Mouse (Mus musculus): ENCODE data around the gene Zswim4.
A peak's percentile ranks its signal among the peaks of the same experiment; 100 is the strongest.

The Zswim4 gene

DNA sequence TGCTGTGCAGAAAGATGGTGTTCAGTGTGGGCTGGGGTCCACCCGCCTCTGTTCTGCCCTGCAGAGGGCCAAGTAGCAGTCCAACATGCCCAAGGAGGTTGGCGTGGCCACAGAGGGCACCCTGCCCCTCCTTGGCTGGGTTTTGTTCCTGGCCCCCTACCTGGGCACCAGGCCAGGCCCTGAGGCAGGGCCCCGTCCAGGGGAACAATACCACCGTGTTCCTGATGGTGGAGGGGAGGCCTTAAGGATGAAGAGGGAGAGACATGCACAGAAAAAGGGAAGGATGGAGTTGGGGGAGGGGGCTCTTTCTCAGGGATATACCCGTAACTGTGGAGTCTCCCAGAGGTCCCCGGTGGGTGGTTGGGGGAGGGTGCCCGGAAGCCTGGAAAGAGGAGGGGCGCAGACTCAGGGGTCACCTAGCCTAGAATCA is 36.7 kb downstream of the Zswim4 start:
- no peak for DNase-seq (ENCODE audit: low spot score)

DNA sequence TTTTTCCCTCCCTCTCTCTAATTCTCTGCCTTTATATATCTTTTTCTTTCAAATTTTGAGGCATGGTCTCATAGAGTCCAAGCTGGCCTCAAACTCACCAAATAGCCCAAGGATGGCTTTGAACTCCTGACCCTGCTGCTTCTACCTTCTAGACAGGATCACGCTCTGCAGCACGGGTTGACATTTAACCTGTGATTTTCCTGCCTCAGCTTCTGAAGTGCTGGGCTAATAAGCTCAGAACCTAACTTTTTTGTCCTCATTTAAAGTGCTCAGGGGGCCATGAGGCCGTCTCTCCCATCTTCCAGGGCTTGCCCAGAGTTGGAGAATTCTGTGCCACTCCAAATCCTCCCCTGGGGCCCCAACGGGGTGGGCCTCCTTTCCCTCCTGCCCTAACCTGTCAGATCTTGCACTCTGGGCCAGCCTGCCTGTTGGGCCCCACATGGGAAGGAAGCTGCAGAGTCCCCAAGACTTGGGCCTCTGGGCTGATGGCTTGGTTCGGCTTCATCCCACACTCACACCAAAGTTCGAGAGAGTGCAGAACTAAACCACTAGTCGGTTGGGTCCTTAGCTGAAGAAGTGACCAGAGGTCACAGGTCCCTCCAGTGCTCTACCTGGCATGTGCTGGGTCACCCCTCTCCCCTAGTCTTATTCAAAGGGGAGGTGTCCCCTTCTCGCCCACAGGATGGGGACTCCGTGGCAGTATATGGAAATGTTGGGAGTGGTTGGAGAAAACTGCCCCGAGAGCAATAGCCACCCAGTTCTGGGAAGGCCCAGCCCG is 37.3 kb downstream of the Zswim4 start:
- DNase-seq (ENCODE audit: low spot score): no peak

DNA sequence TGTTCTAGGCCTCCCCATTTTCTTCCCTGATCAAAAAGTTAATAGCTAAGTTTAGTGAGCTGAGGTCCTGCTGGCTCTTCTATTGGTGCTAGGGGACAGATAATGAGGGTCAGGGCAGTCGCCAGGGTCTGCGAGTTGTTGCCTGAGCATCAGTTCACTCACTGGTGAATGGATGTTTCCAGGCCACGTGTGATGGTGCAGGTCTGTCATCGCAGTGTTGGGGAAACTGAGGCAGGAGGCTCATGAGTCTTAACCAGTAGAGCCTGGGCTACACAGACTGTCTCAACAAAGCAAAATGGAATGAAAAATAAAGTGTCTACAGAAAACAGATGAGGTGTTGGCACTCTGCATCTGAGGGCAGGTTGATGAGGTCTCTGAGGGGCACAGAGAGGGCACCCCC is 38.0 kb downstream of the Zswim4 start:
- no peak for DNase-seq (ENCODE audit: low spot score)

- DNase-seq (ENCODE audit: low spot score): peak; percentile 97
These were observed 38.7 kb downstream of the Zswim4 start for GRCm38 (mm10) chr8:84197922-84198774.

GRCm38 (mm10) chr8:84197141-84197921 is 39.5 kb downstream of the Zswim4 start:
- peak; percentile 97 for DNase-seq (ENCODE audit: low spot score)

- no peak for DNase-seq (ENCODE audit: low spot score)
These were observed 42.6 kb downstream of the Zswim4 start for GRCm38 (mm10) chr8:84194224-84194743.

GRCm38 (mm10) chr8:84193566-84193965 is 43.3 kb downstream of the Zswim4 start:
- peak; percentile 59 for DNase-seq (ENCODE audit: low spot score)

DNA sequence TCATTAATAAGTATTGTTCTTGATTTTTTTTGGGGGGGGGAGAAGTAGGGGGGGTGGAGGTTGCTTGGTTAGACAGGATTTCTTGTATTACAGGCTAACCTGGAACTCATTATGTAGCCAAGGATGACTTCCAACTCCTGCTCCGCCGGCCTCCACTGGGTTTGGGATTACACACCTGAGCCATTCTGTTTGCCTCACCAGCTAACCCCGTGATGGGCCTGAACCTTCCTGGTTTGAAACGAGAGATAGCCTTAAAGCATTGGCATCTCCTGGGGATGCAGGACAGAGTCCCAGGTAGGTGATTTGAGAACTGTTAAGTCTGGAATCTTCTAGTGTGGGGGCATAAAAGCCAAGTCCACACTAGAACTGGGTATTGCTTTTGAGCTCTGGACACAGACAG is 43.7 kb downstream of the Zswim4 start:
- no peak for DNase-seq (ENCODE audit: low spot score)

DNA sequence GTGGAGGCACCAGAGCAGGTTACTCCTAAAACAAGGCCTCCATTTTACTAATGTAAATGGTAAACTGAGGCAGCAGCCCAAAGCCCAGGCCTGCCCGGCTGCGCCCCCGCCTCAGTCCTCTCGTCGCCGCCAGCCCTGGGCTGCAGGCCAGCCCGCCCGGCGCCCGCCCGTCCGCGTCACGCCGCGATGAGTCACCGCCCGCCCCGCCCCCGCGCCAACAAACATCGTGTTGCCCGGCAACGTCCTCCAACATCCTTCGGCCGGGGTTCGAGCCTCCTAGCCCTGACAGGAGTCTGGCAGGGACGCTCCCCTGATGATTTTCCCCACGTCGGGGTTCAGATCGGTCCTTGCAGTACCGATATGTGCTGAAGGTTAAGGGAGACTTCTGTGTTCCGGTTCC is 44.3 kb downstream of the Zswim4 start:
- DNase-seq (ENCODE audit: low spot score): peak; percentile 82

DNA sequence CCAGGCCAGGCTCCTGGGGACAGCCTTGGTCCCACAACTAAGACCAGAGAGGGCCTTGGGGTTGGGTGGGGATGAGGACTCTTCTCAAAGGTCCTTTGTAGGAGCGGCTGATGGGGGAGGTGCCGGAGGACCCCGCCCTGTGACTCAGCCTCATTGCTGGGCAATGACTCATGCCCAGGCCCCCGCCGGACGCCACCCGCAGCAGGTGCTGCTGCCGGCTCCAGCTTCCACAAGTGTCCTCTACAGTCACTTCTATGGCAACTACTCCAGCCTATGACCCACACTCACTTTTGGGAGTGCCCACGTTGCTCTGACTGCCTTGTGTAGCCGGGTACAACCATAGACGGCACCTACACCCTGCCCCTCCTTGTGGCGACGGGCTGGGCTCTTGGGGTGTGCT is 44.8 kb downstream of the Zswim4 start:
- peak; percentile 47 for DNase-seq (ENCODE audit: low spot score)

DNA sequence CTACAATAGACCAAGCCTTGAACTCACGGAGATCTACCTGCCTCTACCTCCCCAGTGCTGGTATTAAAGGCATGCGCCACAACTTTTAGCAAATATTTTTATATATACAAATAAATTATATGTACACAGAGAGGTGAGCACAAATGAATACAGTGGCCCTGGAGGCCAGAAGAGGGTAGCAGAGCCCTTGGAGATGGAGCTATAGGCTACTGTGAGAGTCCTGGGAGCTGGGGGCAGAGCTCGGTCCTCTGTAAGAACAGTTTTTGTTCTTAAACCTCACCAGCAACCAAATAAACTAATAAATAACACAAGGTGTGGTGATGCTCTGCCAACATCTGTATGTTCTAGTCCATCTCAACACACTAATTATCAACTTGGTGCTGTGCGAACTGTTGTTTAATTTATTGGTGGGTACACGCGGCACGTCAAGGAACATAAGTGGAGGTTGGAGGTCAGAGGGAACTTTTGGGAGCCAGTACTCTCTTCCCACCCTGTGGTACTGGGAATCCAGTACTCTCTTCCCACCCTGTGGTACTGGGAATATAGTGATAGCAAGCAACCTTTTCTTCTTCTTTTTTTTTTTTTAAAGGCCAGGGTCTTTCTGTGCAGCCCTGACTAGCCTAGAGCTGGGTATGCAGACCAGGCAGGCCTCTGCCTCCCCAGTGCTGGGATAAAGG is 46.5 kb downstream of the Zswim4 start:
- no peak for DNase-seq (ENCODE audit: low spot score)

DNA sequence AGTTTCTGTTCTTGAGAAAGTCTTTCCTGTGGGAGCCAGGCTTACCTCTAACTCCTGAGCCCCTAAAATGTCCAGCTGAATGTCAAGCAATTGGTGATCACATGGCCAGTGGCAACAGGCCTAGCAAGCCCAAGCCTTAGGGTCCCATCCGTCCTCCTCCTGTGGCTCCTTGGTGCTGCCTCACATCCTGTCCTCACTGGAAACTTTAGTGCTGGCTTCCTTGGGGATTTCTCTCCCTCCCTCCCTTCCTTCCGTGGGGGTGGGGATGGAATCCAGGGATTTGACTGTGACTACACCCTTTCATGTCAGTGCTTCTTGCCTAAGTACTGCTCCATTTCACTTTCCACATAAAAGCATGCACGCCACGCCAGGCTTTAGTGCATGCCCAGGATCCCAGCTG is 47.3 kb downstream of the Zswim4 start:
- DNase-seq (ENCODE audit: low spot score): no peak

- DNase-seq (ENCODE audit: low spot score): no peak
These were observed 48.2 kb downstream of the Zswim4 start for GRCm38 (mm10) chr8:84188671-84189070.

GRCm38 (mm10) chr8:84187065-84187755 is 49.6 kb downstream of the Zswim4 start:
- DNase-seq (ENCODE audit: low spot score): peak; percentile 85

DNA sequence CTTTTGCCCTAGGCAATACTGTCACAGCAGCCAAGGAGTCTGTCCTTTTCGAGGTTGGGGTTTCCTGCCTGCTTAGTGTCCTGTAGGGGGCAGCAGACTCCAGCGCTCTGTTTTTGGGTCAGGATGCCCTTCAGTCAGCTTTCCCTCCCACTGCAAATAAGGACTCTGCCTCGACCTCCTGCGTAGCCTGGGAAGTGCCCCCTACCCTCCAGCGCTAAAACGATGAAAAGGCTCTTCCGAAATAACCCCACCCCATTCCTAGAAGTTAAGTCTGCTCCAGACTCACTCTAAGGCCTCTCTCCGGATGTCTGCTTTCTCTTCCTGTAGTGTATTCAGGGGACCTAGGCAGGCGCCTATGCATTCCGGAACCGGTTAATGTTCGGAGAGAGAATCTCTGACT is 50.3 kb downstream of the Zswim4 start:
- DNase-seq (ENCODE audit: low spot score): peak; percentile 91

DNA sequence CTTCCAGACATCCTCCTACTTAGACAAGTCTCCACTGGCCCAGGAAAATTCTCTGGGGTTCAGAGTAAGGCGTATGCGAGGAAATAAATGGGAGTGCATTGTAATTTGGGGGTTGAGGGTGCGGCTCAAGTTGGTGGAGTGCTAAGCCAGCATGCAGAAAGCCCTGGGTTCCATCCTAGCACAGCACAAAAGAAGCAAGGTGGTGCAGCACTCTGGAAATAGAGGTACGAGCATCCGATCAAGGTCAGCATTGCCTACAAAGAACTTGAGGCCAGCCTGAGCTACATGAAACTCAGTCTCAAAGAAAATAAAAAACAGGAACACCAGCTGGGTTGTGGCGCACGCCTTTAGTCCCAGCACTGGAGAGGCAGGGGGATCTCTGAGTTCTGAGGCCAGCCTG is 51.7 kb downstream of the Zswim4 start, which contains the start of gene Nanos3:
Nanos3 (minus strand) TSS at position 101 of the 400 bp plus-strand sequence.
- no peak for DNase-seq (ENCODE audit: low spot score)

- DNase-seq (ENCODE audit: low spot score): peak; percentile 56
These were observed 52.5 kb downstream of the Zswim4 start for GRCm38 (mm10) chr8:84184085-84185043.

DNA sequence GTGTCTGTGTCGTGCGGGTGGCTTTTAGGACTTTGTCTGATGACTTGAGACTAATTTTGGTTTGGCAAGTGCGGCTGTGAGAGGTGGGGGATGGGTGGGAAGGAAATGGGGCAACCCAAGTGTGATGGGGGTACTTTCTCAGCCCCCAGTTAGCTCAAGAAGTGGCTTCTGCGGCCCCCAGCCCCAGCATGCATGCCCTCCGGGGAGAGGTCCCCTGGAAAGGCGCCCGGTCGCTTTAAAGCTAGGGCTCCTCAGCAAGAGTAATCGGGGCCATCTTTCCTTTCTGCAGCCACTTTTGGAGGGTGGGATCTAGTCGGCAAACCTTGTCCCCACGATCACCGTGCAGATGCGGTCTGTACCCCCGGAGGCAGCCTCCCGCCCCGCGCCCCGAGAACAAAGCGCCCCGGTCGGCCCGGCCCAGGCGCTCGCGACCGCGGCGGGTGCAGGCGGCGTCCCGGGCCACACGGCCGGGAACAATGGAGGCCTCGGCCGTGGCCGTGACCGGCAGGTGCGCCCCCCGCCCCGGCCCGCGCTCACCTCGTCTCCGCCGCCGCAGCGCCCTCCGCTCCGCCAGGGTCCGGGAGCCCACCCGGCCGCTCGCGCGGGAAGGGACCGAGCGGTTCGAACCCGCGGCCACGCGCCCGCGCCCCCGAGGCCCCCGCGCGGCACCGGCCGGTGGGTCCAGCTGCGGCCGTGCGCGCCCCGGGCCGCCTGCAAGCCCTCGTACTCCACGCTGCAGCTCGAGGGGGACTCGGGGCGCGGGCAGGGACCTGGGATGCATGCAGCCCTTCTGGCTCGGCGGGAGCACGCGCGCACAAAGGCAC is 53.4 kb downstream of the Zswim4 start:
- peak; percentile 59 for DNase-seq (ENCODE audit: low spot score)

DNA sequence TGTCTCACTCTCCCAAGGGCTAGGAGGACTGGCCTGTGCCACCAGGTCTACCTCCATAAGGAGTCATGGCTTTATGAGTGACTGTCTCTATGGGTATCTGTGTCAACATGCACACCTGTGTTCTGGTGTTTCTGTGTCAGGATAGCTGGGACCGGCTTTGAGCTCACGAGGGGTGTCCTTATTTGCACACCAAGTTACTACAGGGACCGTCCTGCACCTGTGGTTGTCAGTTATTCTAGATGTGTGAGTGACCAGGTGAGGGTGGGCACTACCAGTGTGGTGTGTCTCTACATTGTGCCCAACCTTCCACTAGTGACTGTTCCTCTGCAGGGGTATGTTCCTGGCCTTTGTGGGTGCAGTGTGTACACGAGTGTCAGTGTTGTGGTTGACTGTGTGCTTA is 54.0 kb downstream of the Zswim4 start:
- DNase-seq (ENCODE audit: low spot score): no peak
